Mouse (Mus musculus) CH12.LX (cell line): ENCODE data around the gene Lefty1.

Experiments
- CTCF ChIP-seq, 2 experiments: IDR thresholded peaks in 1 of 2; conservative IDR thresholded peaks in 1 of 2; 2 replicates each; pipeline ENCODE4 v1.5.1; 2011 to 2012; ENCODE audit warnings: low read depth in 2 of 2, low read length in 2 of 2, improper control_type of control experiment in 1 of 2, inconsistent platforms in 1 of 2, mild to moderate bottlenecking in 1 of 2, moderate library complexity in 1 of 2
- E2F4 ChIP-seq: IDR thresholded peaks from 2 replicates; pipeline ENCODE4 v1.6.1; 2011; ENCODE audit warnings: low read depth, low read length, improper control_type of control experiment; ENCODE audit not compliant: insufficient replicate concordance
- ELF1 ChIP-seq: IDR thresholded peaks from 2 replicates; pipeline ENCODE4 v1.6.1; 2014; ENCODE audit warnings: low read depth, mild to moderate bottlenecking, inconsistent platforms, low read length, improper control_type of control experiment
- EP300 ChIP-seq: IDR thresholded peaks from 2 replicates; pipeline ENCODE4 v1.6.1; 2011; ENCODE audit warnings: low read length, improper control_type of control experiment
- MAX ChIP-seq: IDR thresholded peaks from 2 replicates; pipeline ENCODE4 v1.6.1; 2011; ENCODE audit warnings: low read length, improper control_type of control experiment
- MXI1 ChIP-seq: IDR thresholded peaks from 2 replicates; pipeline ENCODE4 v1.6.1; 2011; ENCODE audit warnings: mild to moderate bottlenecking, low read depth, low read length, improper control_type of control experiment
- NRF1 ChIP-seq: IDR thresholded peaks from 2 replicates; pipeline ENCODE4 v1.6.1; 2014; ENCODE audit warnings: low read depth, mild to moderate bottlenecking, inconsistent platforms, low read length, improper control_type of control experiment, moderate library complexity
- POLR2AphosphoS2 ChIP-seq: IDR thresholded peaks from 2 replicates; pipeline ENCODE4 v1.6.1; 2011; ENCODE audit warnings: low read depth, low read length, improper control_type of control experiment
- TBP ChIP-seq: conservative IDR thresholded peaks from 2 replicates; pipeline ENCODE4 v1.6.1; 2011; ENCODE audit warnings: low read depth, low read length, improper control_type of control experiment
- USF2 ChIP-seq: conservative IDR thresholded peaks from 2 replicates; pipeline ENCODE4 v1.6.1; 2011; ENCODE audit warnings: low read depth, low read length, improper control_type of control experiment

DNA sequence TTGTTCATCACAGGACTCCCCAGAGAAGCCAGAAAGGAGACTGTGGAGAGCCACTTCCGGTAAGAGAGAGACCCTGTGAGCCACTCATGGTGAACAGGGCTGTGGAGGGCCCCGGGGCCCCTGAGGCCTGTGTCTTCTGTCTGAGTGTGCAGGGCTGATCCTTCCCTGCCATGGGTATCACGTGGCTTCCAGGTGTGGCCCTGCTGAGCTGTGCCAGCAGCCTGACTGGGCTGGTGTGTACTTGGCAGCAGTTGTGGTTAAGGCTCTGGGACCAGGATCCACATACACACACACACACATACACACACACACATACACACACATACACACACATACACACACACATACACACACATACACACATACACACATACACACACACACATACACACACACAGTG is 23.2 kb downstream of the Lefty1 start:
- TF ChIP-seq CTCF (conservative IDR thresholded peaks at IDR 0.05 in 1 of 2, IDR thresholded peaks at IDR 0.05 in 1 of 2; ENCODE audit: low read depth in 2 of 2, low read length in 2 of 2) (no peak), USF2 (no peak), E2F4 (no peak), POLR2AphosphoS2 (no peak), EP300 (no peak), MAX (no peak), NRF1 (no peak), MXI1 (no peak), TBP (no peak), ELF1 (no peak)
